9 mouse cellular contexts compared by ENCODE assay signal in the genomic region with DNA sequence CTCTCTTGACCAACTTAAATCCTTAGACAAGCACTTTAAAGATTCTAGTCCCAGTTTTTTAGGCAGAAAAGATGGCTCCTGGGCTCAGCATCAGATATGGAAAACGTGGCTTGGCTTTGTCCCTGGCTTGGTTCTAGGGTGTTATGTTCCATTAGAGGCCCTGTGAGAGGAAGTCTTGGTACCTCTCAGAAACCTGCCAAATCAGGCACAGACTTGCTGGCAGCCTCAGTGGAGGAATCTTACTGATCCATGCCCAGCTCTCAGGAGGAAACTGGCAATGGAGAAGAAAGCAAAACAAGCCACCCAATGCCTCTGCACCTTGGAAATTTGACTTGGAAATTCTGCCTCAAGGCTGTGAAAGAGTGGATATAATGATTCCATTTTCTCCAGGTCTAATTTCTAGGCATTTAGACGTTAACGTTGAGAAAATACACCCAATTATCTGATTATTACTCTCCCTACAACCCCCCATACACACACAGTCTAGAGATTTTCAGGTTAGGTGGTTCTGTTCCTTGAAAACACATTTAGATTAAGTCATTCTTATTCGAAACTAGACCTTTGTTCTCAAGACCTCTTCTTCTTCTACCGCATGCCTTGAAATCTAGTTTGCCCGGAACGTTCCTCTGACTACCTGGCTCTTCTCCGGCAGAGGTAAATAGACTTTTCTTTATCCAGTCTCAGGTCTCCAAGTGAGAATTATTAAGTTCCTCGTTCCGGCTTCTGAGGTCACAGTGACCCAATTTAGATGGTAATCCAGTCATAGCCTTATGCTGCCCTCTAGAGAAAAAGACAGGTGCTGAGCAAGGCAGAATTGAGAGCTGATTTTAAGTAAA. TPM values are rescaled to one million over a fixed set of nuclear protein-coding genes. Genes with fewer than 3 reads are reported as not detected.
A peak's percentile ranks its signal among the peaks of the same experiment; 100 is the strongest.
DNase-seq lines count a peak whose midpoint lies in the region; ATAC-seq lines count a peak whose summit lies in the region.
"Had no signal": no experiment of that assay in that cellular context is flagged by ENCODE, and none has a peak within 500 bp of the region (broad histone marks: within the 10 kb centered on the region; RNA-seq: fewer than 3 reads in every experiment).

No protein-coding gene starts in this region.

- H3K9me3 ChIP-seq in forebrain, embryonic 11.5 days (ENCODE audit: control insufficient read depth, low read length), result no peaks in the 10 kb centered on the region
- no peaks in the 10 kb centered on the region for H3K9me3 ChIP-seq in stomach, embryonic 14.5 days (ENCODE audit: control insufficient read depth, low read depth, low read length)

- peak; percentile 22 to 33 for DNase-seq in left cerebral cortex, adult 18-20 months (ENCODE audit: low spot score in 2 of 2)
- DNase-seq in left cerebral cortex, adult 11 months (ENCODE audit: low spot score), result no peak
- DNase-seq in brain, adult 2 months (ENCODE audit: low read depth, low spot score), result peak; percentile 86
- DNase-seq in forebrain, embryonic 11.5 days (ENCODE audit: low spot score), result no peak
- peak; percentile 56 for DNase-seq in induced T-regulatory cell, adult 2 months (ENCODE audit: low read depth)
- peak; percentile 61 for DNase-seq in lung, postnatal 10 days
- DNase-seq in spleen, postnatal 4 days (ENCODE audit: low spot score in 2 of 2), result no peak

- H3K4me2 ChIP-seq in forebrain, embryonic 11.5 days (ENCODE audit: low read depth, low read length, severe bottlenecking), result no peak overlapping the region
- no peak overlapping the region for H3K4me2 ChIP-seq in stomach, embryonic 14.5 days (replicated peaks; ENCODE audit: low read depth, low read length)

- H3K4me3 ChIP-seq in forebrain, embryonic 11.5 days (ENCODE audit: low read depth, low read length), result no peak overlapping the region
- H3K4me3 ChIP-seq in stomach, embryonic 14.5 days (ENCODE audit: low read depth, low read length), result no peak overlapping the region
- H3K4me3 ChIP-seq: myocyte had no signal

- no peak overlapping the region for H3K27ac ChIP-seq in forebrain, embryonic 11.5 days (ENCODE audit: low read depth, low read length)
- peak overlapping the region; percentile 48; the same call in 1 of the 2 replicates for H3K27ac ChIP-seq in stomach, embryonic 14.5 days (ENCODE audit: low read length)

- ATAC-seq in forebrain, embryonic 11.5 days (replicated peaks; ENCODE audit: low FRiP score), result peak; percentile 73
- peak; percentile 58; the same call in 1 of the 2 replicates for ATAC-seq in stomach, embryonic 14.5 days (ENCODE audit: insufficient number of reproducible peaks, insufficient read depth, low FRiP score, low read depth)

- H3K9ac ChIP-seq in forebrain, embryonic 11.5 days (ENCODE audit: low read length), result no peak overlapping the region
- H3K9ac ChIP-seq in stomach, embryonic 14.5 days (replicated peaks; ENCODE audit: low read depth, low read length), result no peak overlapping the region

- no peaks in the 10 kb centered on the region for H3K27me3 ChIP-seq in forebrain, embryonic 11.5 days (ENCODE audit: control insufficient read depth, insufficient read depth, low read length)
- H3K27me3 ChIP-seq in stomach, embryonic 14.5 days (ENCODE audit: control insufficient read depth, insufficient read depth, low read length), result no peaks in the 10 kb centered on the region

- no peaks in the 10 kb centered on the region; the same call in 1 of the 2 replicates for H3K36me3 ChIP-seq in forebrain, embryonic 11.5 days (ENCODE audit: control insufficient read depth, insufficient read depth, low read length)
- 0 out of 2 replicates have a peak, but pooled peaks cover 3% of the 10 kb centered on the region for H3K36me3 ChIP-seq in stomach, embryonic 14.5 days (ENCODE audit: control insufficient read depth, insufficient read depth, low read length)

- 32% methylated on average over 10 of the region's 10 CpGs for WGBS in forebrain, embryonic 11.5 days
- 40% methylated on average over 10 of the region's 10 CpGs for WGBS in stomach, embryonic 14.5 days

- H3K4me1 ChIP-seq in forebrain, embryonic 11.5 days (replicated peaks; ENCODE audit: control insufficient read depth, insufficient read depth, low read length), result peaks cover 3% of the 10 kb centered on the region; the same call in 1 of the 2 replicates
- no peaks in the 10 kb centered on the region for H3K4me1 ChIP-seq in stomach, embryonic 14.5 days (ENCODE audit: control insufficient read depth, insufficient read depth, low read length)

RNA-seq across cellular contexts. Expression of gene Nepro, which starts 7.6 kb away (rescaled TPM):
- total RNA-seq in left cerebral cortex, adult 18-20 months (2021), result 1 to 10 TPM; 5.8 to 7.0 TPM
- polyA plus RNA-seq in forebrain, embryonic 11.5 days (2014; fragmentation: Nextera tagmentation; extraction: Ambion mirVana), result 11.9 and 13.2 TPM in 2 replicates
- 9.3 and 10.0 TPM in 2 replicates for polyA plus RNA-seq in stomach, embryonic 14.5 days (2014; fragmentation: Nextera tagmentation; extraction: Ambion mirVana)

RNA-seq across cellular contexts. Expression of gene Gtpbp8, which starts 29.6 kb away (rescaled TPM):
- 10 to 100 TPM; 22.7 to 24.9 TPM for total RNA-seq in left cerebral cortex, adult 18-20 months (2021)
- 29.6 and 34.2 TPM in 2 replicates for polyA plus RNA-seq in forebrain, embryonic 11.5 days (2014; fragmentation: Nextera tagmentation; extraction: Ambion mirVana)
- polyA plus RNA-seq in stomach, embryonic 14.5 days (2014; fragmentation: Nextera tagmentation; extraction: Ambion mirVana), result 27.9 and 29.4 TPM in 2 replicates

RNA-seq across cellular contexts. Expression of gene Cd200r1, which starts 49.0 kb away (rescaled TPM):
- total RNA-seq in left cerebral cortex, adult 18-20 months (2021), result 1 to 10 TPM in 1 of 2 experiments, under 1 TPM in 1; 0.44 to 1.1 TPM
- polyA plus RNA-seq in forebrain, embryonic 11.5 days (2014; fragmentation: Nextera tagmentation; extraction: Ambion mirVana), result 0.29 and 0.55 TPM in 2 replicates
- 0.71 and 1.2 TPM in 2 replicates for polyA plus RNA-seq in stomach, embryonic 14.5 days (2014; fragmentation: Nextera tagmentation; extraction: Ambion mirVana)

Comparison
In these comparisons a context has a peak if more than half of its experiments do, and no peak if none do; other contexts are left out.
1. DNase-seq: peak in left cerebral cortex, adult 18-20 months (2 of 2), brain, adult 2 months (single experiment), induced T-regulatory cell, adult 2 months (single experiment) and lung, postnatal 10 days (single experiment); none in left cerebral cortex, adult 11 months (single experiment), forebrain, embryonic 11.5 days (single experiment) and spleen, postnatal 4 days (0 of 2).